Mouse (Mus musculus): ENCODE data around the gene 2810004N23Rik.

GRCm38 (mm10) chr8:124791751-124792150, 71.2 kb downstream of the 2810004N23Rik start:
- no peak for TF ChIP-seq POLR2A (IDR thresholded peaks at IDR 0.05; ENCODE audit: insufficient read length, low read depth)
- TF ChIP-seq POLR2AphosphoS2 (IDR thresholded peaks at IDR 0.05; ENCODE audit: insufficient read length, low read depth): no peak
- no peak for TF ChIP-seq USF1 (IDR thresholded peaks at IDR 0.05; ENCODE audit: low read depth)
- no peak for TF ChIP-seq E2F4 (IDR thresholded peaks at IDR 0.05; ENCODE audit: insufficient read depth)
- no peak for TF ChIP-seq MYOG (IDR thresholded peaks at IDR 0.05; ENCODE audit: control insufficient read depth in 1 of 3, insufficient read depth in 1 of 3, insufficient read length in 2 of 3, low read depth in 2 of 3)
- no peak for TF ChIP-seq MYOD1 (IDR thresholded peaks at IDR 0.05; ENCODE audit: control insufficient read depth in 1 of 3, insufficient read length in 2 of 3, low read depth in 2 of 3)

Data from myocyte (in vitro differentiated cells).